Mouse (Mus musculus) thymus, postnatal 25 days (tissue): ENCODE results near the gene Adamtsl4.
"Not testable (repeated sequence)": the region's sequence is repeated elsewhere in the genome, so short reads cannot be mapped to it uniquely, and the experiment has no call there.

Experiments used
- DNase-seq: peaks from one replicate; pipeline ENCODE4 v3.0.0; 2022

Gene Adamtsl4

GRCm38 (mm10) chr3:95658236-95658867 is 29.4 kb downstream of the Adamtsl4 start, which contains the start of gene Mcl1:
Gene Mcl1 (plus strand): TSS chr3:95658788.
- DNase-seq, result peak; percentile 92

GRCm38 (mm10) chr3:95657711-95658110 is 30.0 kb downstream of the Adamtsl4 start:
- no peak for DNase-seq

DNA sequence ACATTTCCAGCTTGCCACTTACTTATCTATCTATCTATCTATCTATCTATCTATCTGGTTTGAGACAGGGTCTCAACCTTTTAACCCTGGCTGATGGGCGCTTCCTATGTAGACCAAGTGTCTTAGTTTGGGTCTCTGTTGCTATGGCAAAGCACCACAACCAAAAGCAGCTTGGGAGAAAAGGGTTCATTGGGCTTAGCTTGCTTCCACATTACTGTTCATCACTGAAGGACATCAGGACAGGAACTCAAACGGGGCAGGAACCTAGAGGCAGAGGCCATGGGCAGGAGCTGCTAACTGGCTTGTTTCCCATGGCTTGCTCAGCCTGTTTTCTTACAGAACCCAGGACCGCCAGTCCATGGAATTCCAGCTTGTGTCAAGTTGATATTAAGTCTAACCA is 30.6 kb downstream of the Adamtsl4 start:
- no peak for DNase-seq

- no peak for DNase-seq
Observed at GRCm38 (mm10) chr3:95655437-95655836, 32.3 kb downstream of the Adamtsl4 start.

GRCm38 (mm10) chr3:95654371-95654770 is 33.3 kb downstream of the Adamtsl4 start:
- not testable (repeated sequence) for DNase-seq

- no peak for DNase-seq
Observed at GRCm38 (mm10) chr3:95653473-95654034, 34.2 kb downstream of the Adamtsl4 start.

DNA sequence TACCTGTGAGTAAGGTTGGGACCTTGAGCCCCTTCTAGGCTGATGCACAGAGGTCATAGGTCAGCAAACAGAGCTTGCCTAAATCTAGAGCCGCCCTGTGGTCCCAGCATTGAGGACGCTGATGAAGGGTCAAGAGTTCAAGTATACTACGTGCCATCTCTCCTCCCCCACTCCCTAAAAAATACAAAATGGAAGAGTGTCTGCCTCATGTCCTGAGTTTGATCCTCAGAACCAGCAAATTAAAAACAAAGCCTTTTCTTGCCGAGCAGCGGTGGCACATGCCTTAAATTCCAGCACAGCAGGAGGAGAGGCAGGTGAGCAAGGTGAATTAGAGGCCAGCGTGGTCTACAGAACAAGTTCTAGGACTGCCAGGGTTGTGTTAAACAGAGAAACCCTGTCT is 34.8 kb downstream of the Adamtsl4 start:
- no peak for DNase-seq

GRCm38 (mm10) chr3:95652204-95652811 is 35.4 kb downstream of the Adamtsl4 start:
- DNase-seq, result peak; percentile 36

DNA sequence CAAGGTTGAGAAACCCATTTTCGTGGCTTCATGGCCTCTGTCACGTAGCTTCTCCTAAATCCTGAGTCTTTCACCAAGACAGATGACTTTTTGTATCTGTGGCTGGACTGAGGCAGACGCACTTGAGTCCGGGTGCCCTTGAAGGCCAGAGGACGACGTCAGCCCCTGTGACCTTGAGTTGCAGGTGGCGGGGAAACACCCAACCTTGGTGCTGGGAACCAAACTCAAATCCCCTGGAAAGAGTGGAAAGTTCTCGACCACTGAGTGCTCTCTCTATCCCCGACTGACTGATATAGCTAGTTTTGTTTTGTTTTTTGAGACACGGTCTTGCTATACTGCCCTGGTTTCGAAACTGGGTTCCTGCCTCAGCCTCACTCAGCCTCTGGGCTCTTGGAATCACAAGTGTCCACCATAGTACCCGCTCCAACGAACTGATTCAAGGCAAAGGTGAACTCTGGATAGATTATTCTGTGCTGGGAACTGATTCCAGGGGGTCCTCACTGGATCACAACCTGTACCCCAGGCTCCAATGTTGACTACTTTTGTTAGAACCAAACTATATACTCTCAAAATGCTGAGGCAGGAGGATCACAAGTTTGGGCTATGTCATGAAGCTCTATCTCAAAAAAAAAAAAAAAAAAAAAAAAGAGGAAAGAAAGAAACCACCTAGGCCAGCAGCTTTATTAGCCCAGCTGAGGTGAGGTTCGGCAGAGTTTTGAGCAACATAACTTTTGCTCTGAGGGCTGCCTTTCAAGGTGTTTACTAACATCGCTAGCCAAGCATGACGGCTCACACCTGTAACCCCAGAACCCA is 36.1 kb downstream of the Adamtsl4 start:
- DNase-seq, result no peak

GRCm38 (mm10) chr3:95651033-95651373 is 36.7 kb downstream of the Adamtsl4 start:
- no peak for DNase-seq

GRCm38 (mm10) chr3:95650276-95651032 is 37.3 kb downstream of the Adamtsl4 start:
- DNase-seq, result no peak

DNA sequence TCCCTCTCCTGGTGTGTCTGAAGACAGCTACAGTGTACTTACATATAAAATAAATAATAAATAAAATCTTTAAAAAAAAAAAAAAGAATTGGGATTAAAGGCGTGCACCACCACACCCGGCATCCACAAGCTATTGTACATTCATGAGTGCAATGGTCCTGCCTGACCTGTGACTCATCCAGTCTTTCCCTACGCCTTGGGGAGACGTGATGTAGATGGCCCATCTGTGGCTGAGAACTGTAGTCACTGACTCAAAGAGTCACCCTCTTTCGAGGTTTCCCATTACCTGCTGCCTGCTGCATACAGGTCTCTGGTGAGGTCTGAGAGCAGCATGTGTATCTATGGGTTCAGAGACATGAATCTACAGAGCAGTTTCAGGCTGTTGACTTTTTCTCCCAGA is 39.7 kb downstream of the Adamtsl4 start:
- DNase-seq, result no peak

DNA sequence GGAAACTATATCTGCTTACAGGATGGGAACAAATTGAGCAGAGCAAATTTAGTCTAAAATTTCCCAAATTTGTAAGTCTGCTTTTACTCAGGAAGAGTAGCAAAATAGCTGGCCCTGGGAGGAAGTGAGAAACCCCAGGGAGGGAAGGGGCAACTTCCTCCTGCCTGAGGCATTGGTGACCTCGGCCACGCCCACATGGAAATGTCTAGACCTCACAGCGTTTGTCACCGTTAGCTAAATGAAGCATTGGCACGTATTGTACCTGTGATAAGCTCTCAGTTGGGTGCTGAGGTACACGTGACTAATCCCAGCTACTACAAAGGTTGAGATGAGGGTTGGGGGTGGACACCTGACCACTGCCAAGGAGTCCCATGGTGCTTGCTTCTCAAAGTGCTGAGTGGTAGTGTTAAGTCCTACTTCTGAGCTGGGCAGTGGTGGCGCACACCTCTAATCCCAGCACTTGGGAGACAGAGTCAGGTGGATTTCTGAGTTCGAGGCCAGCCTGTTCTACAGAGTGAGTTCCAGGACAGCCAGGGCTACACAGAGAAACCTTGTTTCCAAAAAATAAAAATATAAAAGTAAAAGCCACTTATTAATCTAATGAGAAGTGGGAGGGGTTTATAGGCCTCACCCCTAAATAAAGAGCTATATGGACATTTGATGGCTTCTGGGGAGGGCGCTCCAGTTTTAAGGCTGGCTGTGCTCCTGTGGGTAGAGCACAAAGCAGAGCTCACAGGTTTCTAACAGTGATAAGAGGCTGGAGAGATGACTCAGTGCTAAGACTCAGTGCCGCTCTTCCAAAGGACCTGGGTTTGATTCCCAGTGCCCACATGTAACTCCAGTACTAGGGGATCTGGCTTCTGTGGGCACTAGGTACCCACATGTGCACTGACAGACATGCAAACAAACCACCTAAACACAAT is 42.1 kb downstream of the Adamtsl4 start:
- peak; percentile 59 for DNase-seq

DNA sequence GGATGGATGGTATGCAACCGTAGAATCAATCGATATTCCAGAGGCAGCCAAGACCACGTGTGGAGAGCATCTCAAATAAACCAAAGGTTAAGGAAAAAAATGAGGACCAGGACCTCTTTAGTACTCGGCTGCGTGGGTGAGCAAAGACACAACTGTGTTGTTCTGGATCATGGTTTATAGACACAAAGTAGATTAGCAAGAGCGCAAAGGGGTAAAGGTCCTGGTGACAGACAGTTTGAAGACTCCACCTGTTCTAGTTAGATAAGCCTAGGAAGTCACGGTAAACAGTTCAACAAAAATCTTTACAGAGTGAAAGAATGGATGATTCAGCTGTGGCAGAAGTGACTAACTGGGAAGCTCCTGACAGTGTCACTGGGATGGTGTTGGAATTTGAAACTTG is 44.6 kb downstream of the Adamtsl4 start:
- no peak for DNase-seq

DNA sequence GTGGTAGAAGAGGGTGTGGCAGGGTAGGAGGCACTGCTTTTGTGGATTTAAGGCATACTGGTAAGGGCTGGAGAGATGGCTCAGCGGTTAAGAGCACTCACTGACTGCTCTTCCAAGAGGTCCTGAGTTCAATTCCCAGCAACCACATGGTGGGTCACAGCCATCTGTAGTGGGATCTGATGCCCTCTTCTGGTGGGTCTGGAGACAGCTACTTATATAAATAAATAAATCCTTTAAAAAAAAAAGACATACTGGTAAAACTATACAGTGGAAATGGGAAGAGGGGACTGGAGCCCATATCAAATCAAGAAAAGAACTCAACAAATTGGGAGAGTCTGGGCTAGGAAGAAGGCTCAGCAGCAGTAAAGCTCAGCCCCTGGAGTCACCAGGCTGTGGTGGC is 48.0 kb downstream of the Adamtsl4 start:
- DNase-seq, result peak; percentile 22

DNA sequence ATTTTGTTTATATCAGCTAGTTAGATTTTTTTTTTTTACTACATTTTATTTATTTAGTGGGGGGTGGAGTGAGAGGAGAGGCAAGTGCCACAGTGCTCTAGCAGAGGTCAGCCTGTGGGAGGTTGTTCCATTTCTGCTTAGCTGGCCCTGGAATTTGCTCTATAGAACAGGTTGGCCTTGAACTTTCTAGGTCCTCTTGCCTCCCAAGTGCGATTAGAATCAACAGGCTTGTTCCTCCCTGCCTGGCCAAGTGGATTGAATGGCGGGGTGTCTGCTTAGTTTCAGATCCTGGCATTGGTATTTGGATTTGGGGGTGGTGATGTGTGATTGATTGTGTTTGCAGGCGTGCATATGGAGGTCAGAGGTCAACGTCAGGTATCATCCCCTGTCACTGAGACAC is 51.6 kb downstream of the Adamtsl4 start:
- DNase-seq, result no peak

DNA sequence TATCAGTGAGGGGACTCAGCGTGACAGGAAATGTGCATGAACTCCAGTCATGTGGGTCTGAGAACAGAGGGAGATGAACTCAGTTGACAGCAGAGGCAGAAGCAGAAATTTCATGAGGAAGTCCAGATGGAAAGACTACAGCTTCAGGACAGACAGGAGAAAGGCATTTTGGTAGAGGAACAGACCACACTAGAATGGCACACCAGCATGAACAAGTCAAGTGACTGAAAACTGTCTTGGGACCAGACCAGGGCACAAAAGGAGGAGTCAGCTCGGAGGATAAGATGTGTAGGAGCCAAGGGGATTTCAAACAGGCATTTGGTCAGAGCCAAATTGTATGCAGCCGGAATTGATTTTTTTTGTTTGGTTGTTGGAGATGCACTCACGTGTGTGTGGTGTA is 52.1 kb downstream of the Adamtsl4 start:
- DNase-seq, result no peak

- DNase-seq, result no peak
Observed at GRCm38 (mm10) chr3:95632648-95633588, 54.8 kb downstream of the Adamtsl4 start.

GRCm38 (mm10) chr3:95631304-95631703 is 56.4 kb downstream of the Adamtsl4 start:
- no peak for DNase-seq

DNA sequence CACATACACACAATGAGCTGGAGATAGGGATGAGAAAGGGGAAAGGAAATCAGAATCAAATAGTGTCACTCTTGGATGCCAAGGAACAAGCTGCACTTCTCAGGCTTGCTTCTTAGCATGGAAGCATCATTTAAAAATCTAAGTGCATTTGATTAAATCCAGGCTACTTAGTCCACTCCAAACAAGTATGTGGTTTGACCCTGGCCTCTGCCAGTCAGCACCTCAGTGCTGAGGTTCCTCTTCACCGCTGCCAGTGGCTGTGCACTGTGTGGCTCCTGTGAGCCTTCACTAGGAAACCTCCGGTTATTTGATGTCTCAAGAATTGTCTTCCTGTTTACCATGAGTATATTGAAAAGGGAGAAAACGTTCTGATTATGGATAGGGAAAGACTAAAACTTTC is 56.9 kb downstream of the Adamtsl4 start:
- no peak for DNase-seq

DNA sequence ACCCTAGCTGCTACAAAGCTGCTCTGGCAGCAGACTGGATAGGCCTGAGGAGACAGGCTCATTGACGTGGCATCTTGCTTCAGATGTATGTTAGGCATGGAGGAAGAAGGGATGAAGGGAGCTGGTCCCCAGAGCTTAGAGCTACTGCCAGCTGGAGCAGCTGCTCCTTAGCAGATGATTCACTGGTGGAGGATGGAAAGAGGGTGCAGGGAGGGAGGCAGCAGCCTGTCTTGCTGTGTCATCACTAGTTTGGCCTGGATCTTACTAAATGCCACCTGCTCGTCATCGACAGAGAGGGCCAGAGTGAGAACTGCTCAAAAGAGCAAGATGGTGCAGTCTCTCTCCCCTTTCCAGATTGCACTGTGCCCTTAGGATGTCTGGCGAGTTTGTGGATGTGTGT is 58.0 kb downstream of the Adamtsl4 start:
- DNase-seq, result no peak
